Mouse (Mus musculus): ENCODE data around the gene Rpap3. TPM values are rescaled to one million over a fixed set of nuclear protein-coding genes. Genes with fewer than 3 reads are reported as not detected.

Rpap3 gene
- total and polyA plus RNA-seq, 3 experiments: 84.4 to 98.4 (median 85.7) TPM

GRCm38 (mm10) chr15:97716782-97717181 is 11.2 kb upstream of the Rpap3 start (continued):
- TF ChIP-seq SIN3A (IDR thresholded peaks at IDR 0.05; ENCODE audit: low read length) (0 out of 2 replicates have a peak, but pooled peaks have one; percentile 24), POLR2A (IDR thresholded peaks at IDR 0.05; ENCODE audit: control insufficient read depth in 1 of 2, insufficient read depth in 1 of 2, low read depth in 1 of 2, low read length in 2 of 2, poor library complexity in 1 of 2) (no peak), TCF12 (IDR thresholded peaks at IDR 0.05; ENCODE audit: low read depth, low read length) (peak; percentile 63), JUND (IDR thresholded peaks at IDR 0.05; ENCODE audit: low read depth, low read length) (no peak), CHD2 (IDR thresholded peaks at IDR 0.05; ENCODE audit: low read length) (no peak), NRF1 (IDR thresholded peaks at IDR 0.05; ENCODE audit: insufficient read depth, low read depth, low read length, poor library complexity, severe bottlenecking) (peak; percentile 71), ZKSCAN1 (IDR thresholded peaks at IDR 0.05; ENCODE audit: low read depth, low read length) (no peak), TAL1 (IDR thresholded peaks at IDR 0.05; ENCODE audit: low read length) (peak; percentile 78), NELFE (IDR thresholded peaks at IDR 0.05; ENCODE audit: low read depth, low read length) (no peak), ELF1 (IDR thresholded peaks at IDR 0.05; ENCODE audit: low read depth, low read length) (no peak), ZMIZ1 (IDR thresholded peaks at IDR 0.05; ENCODE audit: low read depth, low read length) (no peak), EP300 (IDR thresholded peaks at IDR 0.05; ENCODE audit: low read depth in 1 of 2, low read length in 2 of 2) (peak; percentile 69 to 71), BHLHE40 (IDR thresholded peaks at IDR 0.05; ENCODE audit: borderline replicate concordance, low read depth, low read length) (no peak), RCOR1 (IDR thresholded peaks at IDR 0.05; ENCODE audit: low read depth, low read length) (no peak; the same call in none of the 2 replicates), ETS1 (IDR thresholded peaks at IDR 0.05; ENCODE audit: low read depth, low read length) (peak; percentile 56; the same call in 1 of the 2 replicates), MYB (IDR thresholded peaks at IDR 0.05; ENCODE audit: low read depth, low read length) (0 out of 2 replicates have a peak, but pooled peaks have one; percentile 8)

- TF ChIP-seq ZKSCAN1 (IDR thresholded peaks at IDR 0.05; ENCODE audit: low read depth, low read length): no peak
- TF ChIP-seq EP300 (IDR thresholded peaks at IDR 0.05; ENCODE audit: low read depth in 1 of 2, low read length in 2 of 2): peak; percentile 72 to 75
- no peak for TF ChIP-seq MYC (IDR thresholded peaks at IDR 0.05; ENCODE audit: low read depth, low read length)
- no peak for TF ChIP-seq RAD21 (IDR thresholded peaks at IDR 0.05; ENCODE audit: low read depth, low read length)
- no peak for TF ChIP-seq USF2 (IDR thresholded peaks at IDR 0.05; ENCODE audit: borderline replicate concordance in 1 of 2, insufficient read depth in 1 of 2, low read depth in 1 of 2, low read length in 2 of 2)
- no peak for TF ChIP-seq POLR2AphosphoS5 (IDR thresholded peaks at IDR 0.05; ENCODE audit: borderline replicate concordance, low read depth, low read length)
- TF ChIP-seq MXI1 (IDR thresholded peaks at IDR 0.05; ENCODE audit: low read depth, low read length): 0 out of 2 replicates have a peak, but pooled peaks have one; percentile 21
- peak; percentile 58; the same call in 1 of the 2 replicates for TF ChIP-seq RCOR1 (IDR thresholded peaks at IDR 0.05; ENCODE audit: low read depth, low read length)
- peak; percentile 72 for TF ChIP-seq ETS1 (IDR thresholded peaks at IDR 0.05; ENCODE audit: low read depth, low read length)
- TF ChIP-seq GATA1 (IDR thresholded peaks at IDR 0.05; ENCODE audit: low read depth, low read length): peak; percentile 53
- TF ChIP-seq TAL1 (IDR thresholded peaks at IDR 0.05; ENCODE audit: low read length): no peak
- no peak for TF ChIP-seq MAFK (IDR thresholded peaks at IDR 0.05; ENCODE audit: borderline replicate concordance, low read depth, low read length)
- TF ChIP-seq CHD1 (IDR thresholded peaks at IDR 0.05; ENCODE audit: low read depth, low read length): no peak
- TF ChIP-seq TCF12 (IDR thresholded peaks at IDR 0.05; ENCODE audit: low read depth, low read length): peak; percentile 61
- no peak for TF ChIP-seq UBTF (IDR thresholded peaks at IDR 0.05; ENCODE audit: borderline replicate concordance, insufficient read depth, low read depth, low read length)
- TF ChIP-seq SIN3A (IDR thresholded peaks at IDR 0.05; ENCODE audit: low read length): peak; percentile 57
- no peak for TF ChIP-seq ELF1 (IDR thresholded peaks at IDR 0.05; ENCODE audit: low read depth, low read length)
- no peak for TF ChIP-seq HCFC1 (IDR thresholded peaks at IDR 0.05; ENCODE audit: low read depth, low read length)
- no peak for TF ChIP-seq E2F4 (IDR thresholded peaks at IDR 0.05; ENCODE audit: borderline replicate concordance, low read depth, low read length)
- TF ChIP-seq BHLHE40 (IDR thresholded peaks at IDR 0.05; ENCODE audit: borderline replicate concordance, low read depth, low read length): no peak
- no peak for TF ChIP-seq ZMIZ1 (IDR thresholded peaks at IDR 0.05; ENCODE audit: low read depth, low read length)
- TF ChIP-seq POLR2A (IDR thresholded peaks at IDR 0.05; ENCODE audit: control insufficient read depth in 1 of 2, insufficient read depth in 1 of 2, low read depth in 1 of 2, low read length in 2 of 2, poor library complexity in 1 of 2): no peak
- no peak for TF ChIP-seq ZC3H11A (IDR thresholded peaks at IDR 0.05; ENCODE audit: low read depth, low read length)
- Histone ChIP-seq H3K9ac (ENCODE audit: control insufficient read depth, low read depth, low read length, poor library complexity, severe bottlenecking) (no peak overlapping the region), H3K27ac (ENCODE audit: control insufficient read depth, low read depth, low read length) (peak overlapping the region; percentile 57), H3K36me3 (ENCODE audit: control insufficient read depth in 1 of 2, insufficient read depth in 2 of 2, low read length in 2 of 2) (peaks cover 0 to 24% of the 10 kb centered on the region in 2 experiments; a peak in 2 of 4 replicates), H3K9me3 (replicated peaks; ENCODE audit: insufficient read depth, low read length) (no peaks in the 10 kb centered on the region), H3K27me3 (ENCODE audit: control insufficient read depth in 1 of 2, insufficient read depth in 2 of 2, low read length in 2 of 2) (peaks cover 0 to 7% of the 10 kb centered on the region in 2 experiments; a peak in 1 of 4 replicates), H3K4me1 (ENCODE audit: control insufficient read depth in 1 of 2, insufficient read depth in 2 of 2, low read length in 2 of 2) (peaks cover 7 to 26% of the 10 kb centered on the region in 2 experiments), H3K4me3 (ENCODE audit: control insufficient read depth in 1 of 2, insufficient read depth in 1 of 2, low read depth in 2 of 2, low read length in 2 of 2) (no peak overlapping the region), H3K79me2 (ENCODE audit: control insufficient read depth, insufficient read depth, low read length, poor library complexity) (no peaks in the 10 kb centered on the region)
- DNase-seq (ENCODE audit: low read depth, low spot score): peak; percentile 65
Observed at GRCm38 (mm10) chr15:97715734-97716133, 10.1 kb upstream of the Rpap3 start.
